Mouse (Mus musculus): Measurements from ENCODE around the gene Pnpla1.
A peak's percentile ranks its signal among the peaks of the same experiment; 100 is the strongest.

The Pnpla1 gene

DNA sequence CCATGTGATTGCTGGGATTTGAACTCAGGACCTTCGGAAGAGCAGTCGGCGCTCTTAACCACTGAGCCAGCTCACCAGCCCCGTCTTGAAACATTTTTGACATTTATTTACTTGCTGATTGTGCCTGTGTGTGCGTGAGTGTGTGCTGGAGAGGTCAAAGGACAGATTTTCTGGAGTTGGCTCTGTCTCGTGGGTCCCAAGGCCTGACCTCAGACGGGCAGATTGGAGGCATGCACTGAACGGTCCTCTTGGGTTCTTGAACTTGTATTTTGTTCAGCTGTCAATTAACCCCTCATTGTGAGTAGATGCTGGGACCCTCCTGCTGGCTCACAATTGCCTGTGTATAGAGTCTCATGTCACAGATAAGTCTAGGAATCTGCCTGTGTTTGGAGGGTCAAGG lies 28.1 kb downstream of the Pnpla1 start:
- no peak for DNase-seq

DNA sequence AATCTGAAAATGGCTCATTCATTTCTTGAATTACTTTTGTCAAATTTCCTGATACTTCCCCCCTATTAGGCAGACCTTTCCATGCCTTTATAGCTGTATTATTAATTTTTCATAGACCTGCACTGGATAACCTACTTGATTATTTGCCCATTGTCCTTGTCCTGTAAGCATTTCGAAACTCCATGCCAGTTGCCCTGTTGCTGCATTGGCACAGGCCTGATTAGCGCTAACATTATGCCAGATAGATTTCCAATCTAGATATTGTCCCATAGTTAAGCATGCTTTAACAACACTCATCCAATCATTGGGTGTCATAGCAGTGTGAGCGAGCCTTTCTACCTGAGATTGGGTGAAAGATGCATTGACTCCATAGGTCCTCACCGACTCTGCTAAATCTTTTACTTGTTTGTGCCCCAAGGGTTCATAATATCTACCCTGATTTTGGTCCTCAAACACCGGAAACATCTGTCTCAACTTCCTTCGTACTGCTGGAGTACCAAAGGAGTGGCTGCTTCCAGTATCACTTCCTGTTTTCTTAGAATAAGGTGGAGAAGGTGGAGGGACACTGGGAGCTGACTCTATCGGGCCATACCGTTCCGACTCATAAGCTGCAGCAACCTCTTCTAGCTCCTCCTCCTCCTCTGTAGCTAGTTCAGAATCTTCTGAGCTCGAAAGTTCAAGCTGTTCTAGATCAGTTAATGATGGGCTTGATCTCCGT lies 36.0 kb downstream of the Pnpla1 start:
- DNase-seq, result no peak

DNA sequence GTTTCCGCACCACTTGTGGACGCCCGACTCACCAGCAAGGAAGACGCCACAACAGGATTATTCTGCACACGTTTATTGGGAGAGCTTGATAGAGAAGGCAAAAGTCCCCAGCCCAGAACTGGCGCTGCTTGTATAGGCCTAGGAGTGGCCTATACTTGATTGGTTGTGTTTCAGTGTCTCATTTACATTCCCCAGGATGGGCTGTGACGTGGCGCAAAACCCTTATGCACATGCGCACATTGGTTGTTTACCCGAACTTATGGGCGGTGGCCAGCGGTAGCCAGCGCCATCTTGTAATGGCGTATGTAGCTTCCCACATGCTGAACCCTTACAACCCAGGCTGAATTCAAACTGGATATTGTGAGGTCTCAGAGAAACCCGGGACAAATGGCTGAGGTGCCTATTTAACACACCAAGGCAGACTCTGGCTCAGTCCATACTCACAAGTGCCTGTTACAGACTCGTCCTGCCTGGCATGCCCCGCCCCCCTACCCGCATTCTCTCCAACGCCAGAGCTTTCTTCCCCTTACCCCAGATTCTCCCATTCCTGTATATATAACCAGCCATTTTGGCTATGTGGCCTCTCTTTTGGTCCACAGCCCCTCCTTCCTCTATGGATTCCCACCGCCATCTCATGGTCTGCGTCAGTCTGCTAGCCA lies 37.1 kb downstream of the Pnpla1 start:
- DNase-seq, result no peak

DNA sequence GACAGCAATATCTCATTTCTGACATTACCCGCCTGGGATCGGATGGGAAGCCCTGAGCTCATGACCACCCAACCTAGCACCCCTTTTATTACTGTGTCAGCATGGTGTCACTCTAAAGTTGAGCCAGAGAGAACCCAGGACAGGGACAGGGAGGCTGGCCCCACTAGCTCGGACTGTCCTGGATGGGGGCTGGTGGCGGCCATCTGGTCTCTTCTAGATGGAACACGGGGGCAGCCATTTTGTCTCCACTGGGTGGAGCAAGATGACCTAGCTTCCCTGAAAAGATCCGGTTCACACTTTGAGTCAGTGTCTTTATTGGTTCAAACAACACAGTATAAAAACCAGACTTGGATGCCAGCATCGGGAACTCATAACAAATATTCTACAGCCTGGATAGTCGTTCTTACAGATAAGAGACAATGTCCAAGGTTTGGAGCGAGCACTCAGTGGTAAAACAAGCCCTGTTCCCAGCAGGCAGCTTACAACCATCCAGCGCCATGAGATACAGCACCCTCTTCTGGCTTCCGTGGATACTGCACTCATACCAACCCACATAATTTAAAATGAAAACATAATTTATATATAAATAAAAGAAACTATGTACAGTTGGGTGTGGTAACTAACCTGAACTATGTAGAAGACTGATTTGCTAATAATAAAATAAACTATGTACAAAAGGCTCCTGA lies 38.0 kb downstream of the Pnpla1 start:
- no peak for DNase-seq

DNA sequence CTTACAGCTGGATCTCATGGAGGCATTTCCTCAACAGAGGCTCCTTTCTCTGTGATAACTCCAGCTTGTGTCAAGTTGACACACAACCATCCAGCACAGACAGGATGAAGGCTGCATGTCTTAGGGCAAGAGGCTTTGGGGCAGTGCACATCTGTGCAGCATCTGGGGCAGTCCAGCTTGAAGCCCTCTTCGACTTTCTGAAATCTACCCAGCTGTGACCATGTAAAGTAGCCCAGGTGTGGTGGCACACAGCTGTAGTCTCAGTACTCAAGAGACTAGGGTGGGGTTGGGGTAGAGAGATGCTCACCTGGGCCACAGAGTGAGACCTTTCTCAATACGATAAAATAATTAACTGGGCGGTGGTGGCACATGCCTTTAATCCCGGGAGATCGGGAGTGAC lies 39.6 kb downstream of the Pnpla1 start:
- no peak for DNase-seq

DNA sequence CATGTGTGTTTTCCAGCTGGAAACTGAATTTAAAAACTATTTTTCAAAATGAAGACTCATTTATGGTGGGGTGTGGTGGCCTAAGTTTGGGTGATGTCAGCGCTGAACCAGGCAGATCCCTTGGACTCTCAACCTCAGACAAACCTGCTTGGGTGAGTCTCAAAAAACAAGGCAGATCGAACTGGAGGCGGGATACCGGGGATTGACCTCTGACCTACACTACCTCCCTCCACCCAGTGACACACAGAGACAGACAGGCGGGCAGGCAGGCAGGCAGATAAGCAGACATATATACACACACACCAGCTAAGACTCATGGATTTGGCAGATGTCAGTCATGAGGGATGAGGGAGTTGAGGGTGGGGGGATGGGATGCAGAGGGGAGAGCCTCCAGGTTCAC lies 40.0 kb downstream of the Pnpla1 start:
- no peak for DNase-seq

DNA sequence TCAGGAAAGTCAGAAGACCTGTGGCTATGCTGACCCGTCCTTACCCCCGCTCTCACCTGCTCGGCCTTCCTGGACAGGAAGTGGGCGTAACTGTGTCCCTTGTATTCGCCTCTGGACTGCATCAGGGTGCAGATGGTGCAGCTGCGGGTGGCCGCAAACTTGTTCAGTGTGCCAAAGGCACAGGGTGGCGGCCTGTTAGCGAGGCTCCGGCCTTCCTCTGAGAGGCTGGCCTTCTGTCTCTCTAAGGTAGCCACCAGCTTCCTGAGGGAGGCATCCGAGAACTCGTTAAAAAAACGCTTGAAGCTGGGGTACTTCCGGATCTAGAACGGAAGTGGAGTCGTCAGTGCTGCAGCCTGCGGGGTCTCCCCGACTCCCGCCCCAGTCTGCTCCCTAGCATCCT lies 41.2 kb downstream of the Pnpla1 start:
- no peak for DNase-seq

DNA sequence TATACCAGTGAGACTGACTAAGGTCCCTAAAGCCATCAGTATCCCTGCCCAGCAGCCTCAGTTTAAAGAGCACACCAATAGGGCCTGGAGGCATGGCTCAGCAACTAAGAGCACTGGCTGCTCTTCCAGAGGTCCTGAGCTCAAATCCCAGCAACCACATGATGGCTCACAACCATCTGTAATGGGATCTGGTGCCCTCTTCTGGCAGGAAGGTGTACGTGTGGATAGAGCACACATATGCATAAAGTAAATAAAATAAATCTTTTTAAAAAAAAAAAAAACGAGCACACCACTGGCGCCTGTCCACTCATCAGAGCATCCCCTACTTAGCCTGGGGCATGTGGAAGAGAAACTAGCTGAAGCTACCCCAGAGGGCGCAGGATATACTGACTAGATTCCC lies 43.3 kb downstream of the Pnpla1 start:
- DNase-seq, result no peak

DNA sequence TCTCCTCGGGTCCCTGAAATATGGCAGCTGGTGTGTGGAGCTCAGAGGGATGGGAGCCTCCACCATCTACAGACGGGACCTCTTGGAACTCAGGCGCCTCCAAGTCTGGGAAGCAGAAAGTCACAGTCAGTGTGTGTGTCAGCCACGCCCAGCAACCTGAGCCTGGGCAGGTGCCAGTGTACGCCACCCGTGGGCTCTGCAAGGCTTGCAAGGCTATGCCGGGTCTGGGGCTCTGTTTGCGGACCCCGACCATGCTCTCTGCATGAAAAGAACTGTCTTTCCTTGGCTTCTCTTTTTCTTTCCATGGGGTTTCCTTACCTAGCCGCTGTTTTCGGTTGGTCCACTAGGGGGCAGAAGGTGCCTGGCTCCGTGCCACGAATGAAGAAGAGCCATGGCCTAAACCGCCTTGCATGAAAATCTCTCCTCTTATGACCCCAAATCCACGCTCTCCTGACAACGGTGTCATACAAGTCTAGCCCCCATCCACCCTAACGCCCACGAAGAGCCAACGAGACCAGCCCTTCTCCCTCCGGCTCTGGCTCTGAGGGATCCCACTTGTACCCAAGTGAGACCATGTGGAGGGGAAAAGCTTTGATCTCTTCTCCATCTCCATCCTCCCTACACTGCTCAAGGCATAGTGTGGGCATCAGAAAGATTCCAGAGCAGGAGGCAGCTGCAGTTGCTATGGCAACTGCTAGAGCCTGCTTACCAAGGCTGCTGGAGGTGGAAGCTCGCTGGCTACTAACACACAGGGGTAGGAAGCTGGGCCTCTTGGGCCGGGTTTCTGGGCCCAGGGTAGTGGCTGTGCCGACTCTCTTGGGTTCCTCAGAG lies 46.5 kb downstream of the Pnpla1 start:
- peak; percentile 77 for DNase-seq

DNA sequence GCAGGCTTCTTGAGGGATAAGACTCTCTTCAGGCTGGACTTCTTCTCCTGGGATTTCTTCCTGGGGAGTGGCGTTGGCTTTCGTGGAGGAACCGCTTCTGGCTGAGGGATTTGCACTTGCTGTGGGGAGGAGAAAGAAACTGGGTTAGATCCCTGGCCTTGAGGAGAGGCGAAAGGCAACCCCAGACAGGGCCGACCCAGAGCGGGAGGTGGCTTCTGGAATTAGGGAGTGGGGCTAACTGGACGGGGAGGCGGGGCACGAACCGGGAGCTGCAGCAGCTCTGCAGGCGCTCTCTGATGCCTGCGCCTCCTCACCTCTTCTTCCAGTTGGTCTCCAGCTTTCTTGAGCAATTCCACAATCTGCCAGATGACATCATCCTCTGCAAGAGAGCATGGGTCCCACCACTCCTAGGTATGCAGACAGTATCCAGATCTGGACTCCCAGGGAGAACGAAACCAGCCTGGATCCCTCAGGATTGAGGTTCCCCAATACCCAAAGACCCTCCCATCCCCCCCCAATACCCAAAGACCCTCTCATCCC lies 47.2 kb downstream of the Pnpla1 start:
- DNase-seq, result no peak

DNA sequence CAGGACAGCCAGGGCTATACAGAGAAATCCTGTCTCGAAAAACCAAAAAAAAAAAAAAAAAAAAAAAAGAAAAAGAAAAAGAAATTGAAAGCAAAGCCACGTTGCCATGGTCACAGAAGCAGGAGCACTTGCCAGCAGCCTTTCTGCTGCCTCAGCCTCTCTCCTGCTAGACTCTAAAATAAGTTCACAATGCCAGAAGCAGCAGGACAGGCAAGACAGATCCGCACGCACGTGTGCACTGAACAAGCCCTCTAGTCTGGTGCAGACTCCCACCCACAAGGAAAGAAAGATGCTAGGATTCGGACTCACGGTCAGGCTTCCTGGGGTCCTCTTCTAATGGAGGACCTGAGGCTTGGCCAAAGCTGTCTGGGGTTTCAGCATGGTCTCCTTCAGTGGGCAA lies 49.7 kb downstream of the Pnpla1 start:
- no peak for DNase-seq

DNA sequence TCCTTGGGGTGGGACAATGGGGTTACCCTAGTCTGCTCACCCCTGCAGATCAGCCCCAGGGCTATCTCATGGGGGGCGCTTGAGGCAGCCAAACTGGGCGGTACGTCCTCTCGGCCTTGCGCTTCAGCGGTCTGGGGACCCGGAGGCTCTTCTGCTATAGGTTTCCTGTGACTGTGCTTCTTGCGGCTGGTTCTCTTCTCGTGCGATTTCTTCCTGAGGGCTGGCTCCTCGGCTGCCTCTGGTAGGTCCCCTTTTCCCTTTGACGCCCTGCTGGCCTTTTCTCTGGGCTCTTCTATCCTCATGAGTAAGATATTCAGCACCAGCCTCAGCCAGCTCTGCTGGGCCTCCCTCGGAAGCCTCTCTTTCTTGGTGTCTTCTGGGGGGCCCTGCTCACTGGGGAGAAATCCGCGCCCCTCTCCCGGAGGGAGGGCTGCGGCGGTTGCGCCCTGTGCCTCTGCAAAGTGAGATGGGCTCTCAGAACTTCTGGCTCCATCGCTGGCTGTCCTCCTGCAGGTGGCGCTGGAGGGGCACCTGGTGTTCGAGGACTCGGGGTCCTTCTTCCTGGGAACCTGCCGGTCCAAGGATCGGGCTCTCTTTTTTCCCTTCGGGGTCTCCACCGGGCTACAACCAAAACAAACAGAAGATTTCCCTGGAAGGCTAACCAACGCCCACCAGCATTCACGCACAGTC lies 51.2 kb downstream of the Pnpla1 start:
- DNase-seq, result peak; percentile 81

DNA sequence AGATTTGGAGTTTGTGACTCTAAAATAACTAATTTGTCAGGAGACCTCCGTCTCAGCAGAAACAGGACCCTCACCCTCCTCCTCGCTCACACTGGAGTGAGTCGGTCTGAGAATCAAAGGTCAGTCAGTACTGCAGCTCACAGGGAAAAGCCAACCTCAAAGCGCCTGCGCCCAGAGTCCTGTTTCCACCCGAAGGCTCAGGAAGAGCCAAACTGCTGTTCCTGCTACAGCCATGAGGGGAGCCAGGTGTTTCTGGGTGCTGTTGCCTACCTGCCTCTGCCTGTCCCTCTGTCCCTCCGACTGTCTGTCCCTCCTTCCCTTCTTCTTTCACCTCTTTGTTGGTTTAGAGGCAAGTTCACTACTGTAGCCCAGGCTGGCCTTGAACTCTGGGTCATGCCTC lies 51.9 kb downstream of the Pnpla1 start:
- DNase-seq, result peak; percentile 53

DNA sequence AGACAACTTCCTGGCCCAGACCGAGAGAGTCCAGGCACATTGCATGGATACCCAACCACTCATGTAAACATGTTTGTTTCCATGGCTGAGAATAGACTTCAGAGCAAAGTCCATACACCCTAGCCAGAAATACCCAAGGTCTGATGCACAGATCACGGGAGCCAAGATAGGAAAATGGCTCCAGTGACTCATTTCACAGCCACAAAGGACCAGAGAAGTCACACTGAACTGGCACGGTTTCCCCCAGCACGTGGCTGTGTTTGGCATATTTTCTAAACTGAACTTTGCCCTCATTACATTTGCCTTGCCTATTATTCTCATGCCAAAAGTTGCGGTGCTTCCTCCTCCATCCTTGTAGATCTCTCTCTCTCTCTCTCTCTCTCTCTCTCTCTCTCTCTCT lies 55.0 kb downstream of the Pnpla1 start:
- no peak for DNase-seq

DNA sequence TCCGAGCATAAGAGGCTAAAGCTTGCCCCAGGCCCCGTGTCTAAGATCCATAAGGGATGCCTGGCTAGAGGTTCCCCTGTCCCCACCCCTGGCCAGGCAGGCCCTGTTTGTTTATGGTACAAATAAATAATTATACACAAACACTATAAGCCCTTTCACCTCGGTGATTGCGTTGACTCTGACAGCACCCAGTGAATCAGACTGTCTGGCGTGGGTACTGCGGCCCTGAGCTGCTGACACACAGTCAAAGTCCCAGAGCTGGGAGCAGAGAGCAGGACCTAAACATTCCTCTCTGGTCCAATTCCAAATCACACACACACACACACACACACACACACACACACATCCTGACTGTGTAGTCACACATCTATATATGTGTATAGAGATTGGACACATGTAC lies 55.7 kb downstream of the Pnpla1 start:
- no peak for DNase-seq

DNA sequence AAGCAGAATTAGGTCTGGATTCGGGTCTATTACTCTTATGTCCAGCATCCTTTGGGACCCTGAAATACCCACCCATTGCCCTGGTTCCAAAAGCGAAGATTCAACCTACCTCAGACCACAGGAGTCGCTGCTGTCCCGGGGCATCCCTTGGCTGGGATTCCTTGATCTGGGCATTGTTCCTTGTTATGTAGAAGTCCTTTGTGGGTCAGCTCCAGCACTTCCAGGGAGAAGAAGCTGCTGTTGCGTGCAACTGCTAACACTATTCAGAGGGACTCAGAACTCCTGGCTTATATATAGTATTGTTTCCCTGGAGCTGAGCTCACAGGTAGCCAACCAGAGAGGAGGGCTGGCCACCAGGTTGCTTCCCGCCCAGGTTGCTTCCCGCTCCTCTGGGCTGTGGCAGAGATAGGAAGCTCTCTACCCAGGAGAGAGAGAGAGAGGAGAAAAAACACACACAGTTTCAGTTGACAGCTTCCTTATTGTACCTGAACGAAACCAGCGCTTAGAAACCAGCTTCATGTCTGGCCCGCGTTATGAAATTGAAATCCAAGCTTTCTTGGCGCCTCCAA lies 56.9 kb downstream of the Pnpla1 start, which contains the start of gene 4930539E08Rik:
4930539E08Rik (minus strand) TSS at position 265 of the 569 bp plus-strand sequence.
- DNase-seq, result no peak

DNA sequence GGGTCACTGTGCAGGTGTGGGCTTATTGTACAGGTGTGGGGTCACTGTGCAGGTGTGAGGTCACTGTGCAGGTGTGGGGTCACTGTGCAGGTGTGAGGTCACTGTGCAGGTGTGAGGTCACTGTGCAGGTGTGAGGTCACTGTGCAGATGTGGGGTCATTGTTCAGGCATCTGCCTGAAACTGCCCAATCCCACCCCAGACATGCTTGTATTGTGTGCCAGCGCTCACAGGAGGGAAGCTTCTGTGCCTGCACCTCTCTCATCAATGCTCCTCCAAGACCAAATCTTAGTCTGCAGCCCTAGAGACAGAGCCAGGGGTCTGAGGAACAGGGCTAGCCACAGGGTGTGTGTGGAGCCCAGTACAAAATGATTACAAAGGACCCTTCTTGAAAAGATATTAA lies 58.3 kb downstream of the Pnpla1 start:
- no peak for DNase-seq

DNA sequence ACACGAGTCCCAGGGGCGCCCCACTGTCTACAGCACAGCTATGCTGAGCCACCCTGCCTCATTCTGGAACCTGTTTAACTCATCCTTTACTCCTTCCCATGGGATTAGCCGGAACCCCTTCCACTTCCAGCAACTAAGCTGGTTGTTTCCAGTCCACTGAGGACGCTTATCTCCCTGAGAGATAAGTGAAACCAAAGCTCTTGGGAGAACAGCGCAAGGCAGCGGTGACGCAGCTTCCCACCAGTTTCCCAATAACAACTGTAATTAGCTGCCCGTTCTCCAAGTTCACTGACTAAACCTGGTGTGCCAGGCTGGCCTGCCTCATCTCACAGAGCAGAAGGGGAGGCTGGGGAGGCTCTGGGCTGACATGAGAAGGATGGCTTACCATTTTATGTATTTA lies 62.9 kb downstream of the Pnpla1 start:
- no peak for DNase-seq

DNA sequence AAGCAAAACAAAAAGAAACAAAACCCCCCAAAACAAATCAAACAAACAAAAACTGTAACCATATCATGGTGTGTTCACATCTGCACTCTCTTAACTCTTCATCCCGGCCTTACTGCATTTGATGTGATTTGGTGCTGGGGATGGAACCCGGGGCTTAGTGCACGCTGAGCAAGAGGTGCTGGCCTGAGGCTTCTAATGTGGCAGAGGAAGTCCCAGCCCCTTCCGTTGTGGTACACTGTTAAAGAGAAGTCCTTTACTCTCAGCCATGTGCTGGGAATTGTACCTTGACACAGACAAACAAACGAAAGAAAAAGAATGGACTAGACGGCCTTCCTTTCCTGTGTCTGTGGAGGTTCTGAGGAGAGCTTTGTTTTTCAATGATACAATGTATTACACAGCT lies 63.9 kb downstream of the Pnpla1 start:
- DNase-seq, result no peak

DNA sequence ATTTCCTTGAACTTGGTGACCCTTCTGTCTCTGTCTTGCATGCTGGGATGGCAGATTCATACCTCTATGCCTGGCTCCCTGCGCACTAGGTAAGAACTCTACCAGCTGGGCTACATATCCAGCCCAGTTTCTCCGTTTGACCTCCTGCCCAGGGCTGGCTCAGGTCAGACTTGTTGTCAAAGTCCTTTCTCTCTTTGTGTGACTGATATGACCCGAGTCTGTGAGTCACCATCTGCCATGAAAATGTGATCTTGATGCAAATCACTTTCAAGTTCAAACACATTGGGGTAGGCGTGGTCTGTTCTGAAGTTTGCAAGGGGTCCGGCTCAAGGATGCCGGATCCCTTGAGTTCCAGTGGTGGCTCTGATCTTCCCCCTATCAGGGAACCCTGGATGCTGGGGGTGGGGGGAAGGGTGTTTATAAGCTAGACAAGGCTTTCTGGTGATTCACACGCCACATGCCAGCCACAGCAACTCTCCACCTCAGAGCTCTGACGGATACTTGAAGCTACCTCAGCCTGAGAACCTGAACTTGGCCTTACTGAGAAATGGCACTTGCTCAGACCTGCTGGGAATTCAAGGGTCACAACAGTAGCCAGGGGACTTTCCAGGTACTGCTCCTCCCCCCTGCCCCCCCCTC lies 66.9 kb downstream of the Pnpla1 start:
- no peak for DNase-seq

DNA sequence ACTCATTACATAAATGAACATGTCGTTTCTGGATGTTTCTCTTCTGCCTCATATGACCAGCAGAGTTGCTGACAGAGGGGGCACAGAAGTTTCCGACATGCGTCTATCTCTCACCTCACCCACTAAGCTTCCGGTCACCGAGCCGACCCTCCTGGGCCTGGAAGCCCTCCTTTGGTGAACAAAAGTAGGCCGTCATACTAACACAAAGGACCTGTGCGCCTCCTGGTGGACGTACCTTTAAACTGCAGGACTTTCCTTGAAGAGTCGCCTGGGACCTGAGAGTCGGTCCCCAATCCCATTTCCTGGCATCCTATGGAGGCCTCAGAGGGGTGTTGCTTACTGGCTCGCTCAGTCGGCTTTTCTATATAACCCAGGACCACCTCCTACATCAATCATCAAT lies 68.2 kb downstream of the Pnpla1 start:
- peak; percentile 91 for DNase-seq
